Mouse (Mus musculus): ENCODE results near the gene Txn2. TPM values are rescaled to one million over a fixed set of nuclear protein-coding genes. Genes with fewer than 3 reads are reported as not detected.

Txn2 gene
- polyA plus RNA-seq, 2 experiments, result 121 to 199 TPM

- TF ChIP-seq EP300 (IDR thresholded peaks at IDR 0.05; ENCODE audit: low read depth) (no peak), CTCF (IDR thresholded peaks at IDR 0.05; ENCODE audit: low read depth) (no peak)
- ATAC-seq (ENCODE audit: insufficient read depth) (no peak; the same call in 1 of the 2 replicates), DNase-seq (ENCODE audit: low read depth in 3 of 3, low spot score in 3 of 3) (no peak)
- H3K4me1 ChIP-seq (replicated peaks; ENCODE audit: control insufficient read depth in 2 of 2, insufficient read depth in 2 of 2, low read length in 1 of 2), result peaks cover 51 to 61% of the 10 kb centered on the region in 2 experiments
- peak overlapping the region; percentile 96 to 99 for H3K4me3 ChIP-seq (ENCODE audit: insufficient read depth in 1 of 2, low read depth in 2 of 2, low read length in 2 of 2)
- peak overlapping the region; percentile 92 for H3K4me2 ChIP-seq (ENCODE audit: low read depth)
- H3K9me3 ChIP-seq (ENCODE audit: control insufficient read depth, low read length), result no peaks in the 10 kb centered on the region
- WGBS (ENCODE audit: insufficient replicate concordance), result under 1% methylated on average over 15 of the region's 15 CpGs
- H3K27me3 ChIP-seq (ENCODE audit: control insufficient read depth, insufficient read depth, low read length), result no peaks in the 10 kb centered on the region
- peaks cover 36% of the 10 kb centered on the region for H3K36me3 ChIP-seq (replicated peaks; ENCODE audit: control insufficient read depth, insufficient read depth, low read depth)
- peak overlapping the region; percentile 99 for H3K9ac ChIP-seq (replicated peaks)
- H3K27ac ChIP-seq, result peak overlapping the region; percentile 96
Measured at GRCm38 (mm10) chr15:77969940-77970469, 41.2 kb upstream of the Txn2 start.

- Histone ChIP-seq H3K27me3 (ENCODE audit: control insufficient read depth, insufficient read depth, low read length) (no peaks in the 10 kb centered on the region), H3K4me2 (ENCODE audit: low read depth) (peak overlapping the region; percentile 49), H3K9ac (replicated peaks) (peak overlapping the region; percentile 14), H3K4me3 (ENCODE audit: insufficient read depth in 1 of 2, low read depth in 2 of 2, low read length in 2 of 2) (no peak overlapping the region), H3K36me3 (replicated peaks; ENCODE audit: control insufficient read depth, insufficient read depth, low read depth) (peaks cover 85% of the 10 kb centered on the region), H3K27ac (peak overlapping the region; percentile 95), H3K4me1 (replicated peaks; ENCODE audit: control insufficient read depth in 2 of 2, insufficient read depth in 2 of 2, low read length in 1 of 2) (peaks cover 20 to 35% of the 10 kb centered on the region in 2 experiments), H3K9me3 (ENCODE audit: control insufficient read depth, low read length) (no peaks in the 10 kb centered on the region)
- DNase-seq (ENCODE audit: low read depth in 3 of 3, low spot score in 3 of 3) (peak; percentile 61 to 66 (median 64)), ATAC-seq (ENCODE audit: insufficient read depth) (peak; percentile 89)
- 19% methylated on average over 9 of the region's 9 CpGs for WGBS (ENCODE audit: insufficient replicate concordance)
- TF ChIP-seq EP300 (IDR thresholded peaks at IDR 0.05; ENCODE audit: low read depth) (peak; percentile 67), CTCF (IDR thresholded peaks at IDR 0.05; ENCODE audit: low read depth) (no peak)
Measured at GRCm38 (mm10) chr15:77965117-77965528, 36.3 kb upstream of the Txn2 start.

DNA sequence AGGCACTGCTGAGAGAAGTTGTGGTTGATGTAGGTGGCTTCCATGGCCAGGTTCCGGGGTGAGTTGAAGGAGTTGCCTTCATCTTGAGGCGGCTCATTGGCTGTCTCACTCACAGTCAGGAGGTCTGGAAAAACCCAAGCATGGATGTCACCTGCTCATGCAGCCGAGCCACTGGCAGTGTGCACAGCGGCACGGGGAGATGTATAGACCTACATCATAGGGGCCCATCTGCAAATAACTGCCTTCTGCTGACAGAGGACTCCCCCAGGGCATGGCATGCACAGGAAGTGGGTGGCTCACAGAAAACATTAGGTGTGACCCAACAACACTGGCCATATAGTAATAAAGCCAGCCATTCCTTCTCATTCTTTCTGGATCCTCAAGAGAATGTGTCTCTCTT, 33.6 kb upstream of the Txn2 start:
- no peak overlapping the region for H3K9ac ChIP-seq (replicated peaks)
- no peak overlapping the region for H3K27ac ChIP-seq
- no peaks in the 10 kb centered on the region for H3K9me3 ChIP-seq (ENCODE audit: control insufficient read depth, low read length)
- H3K27me3 ChIP-seq (ENCODE audit: control insufficient read depth, insufficient read depth, low read length), result no peaks in the 10 kb centered on the region
- 89% methylated on average over 5 of the region's 5 CpGs for WGBS (ENCODE audit: insufficient replicate concordance)
- no peak overlapping the region for H3K4me3 ChIP-seq (ENCODE audit: insufficient read depth in 1 of 2, low read depth in 2 of 2, low read length in 2 of 2)
- peaks cover 15 to 26% of the 10 kb centered on the region in 2 experiments for H3K4me1 ChIP-seq (replicated peaks; ENCODE audit: control insufficient read depth in 2 of 2, insufficient read depth in 2 of 2, low read length in 1 of 2)
- peaks cover 91% of the 10 kb centered on the region for H3K36me3 ChIP-seq (replicated peaks; ENCODE audit: control insufficient read depth, insufficient read depth, low read depth)
- no peak for TF ChIP-seq CTCF (IDR thresholded peaks at IDR 0.05; ENCODE audit: low read depth)
- TF ChIP-seq EP300 (IDR thresholded peaks at IDR 0.05; ENCODE audit: low read depth), result no peak
- no peak overlapping the region for H3K4me2 ChIP-seq (ENCODE audit: low read depth)
- ATAC-seq (ENCODE audit: insufficient read depth) (no peak), DNase-seq (ENCODE audit: low read depth in 3 of 3, low spot score in 3 of 3) (no peak)

DNA sequence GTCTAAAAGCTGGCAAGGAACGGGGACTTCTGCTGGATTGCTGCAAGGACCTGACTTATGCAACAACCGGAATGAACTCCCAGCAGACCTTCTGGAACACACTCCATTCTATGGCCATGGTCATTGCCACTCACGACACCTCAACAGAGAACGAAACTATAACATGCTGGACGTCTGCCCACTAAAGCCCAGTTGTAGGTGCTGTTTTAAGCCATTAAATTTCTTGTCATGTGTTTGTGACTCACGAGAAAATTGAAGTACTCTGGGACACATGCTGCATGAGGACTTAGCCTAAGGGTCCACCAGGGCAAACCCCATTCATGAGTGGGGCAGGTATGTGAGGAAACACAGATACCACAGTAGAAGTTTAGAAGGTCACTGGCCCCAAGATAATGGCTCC, 31.9 kb upstream of the Txn2 start:
- DNase-seq (ENCODE audit: low read depth in 3 of 3, low spot score in 3 of 3), result no peak
- H3K9ac ChIP-seq (replicated peaks), result no peak overlapping the region
- TF ChIP-seq EP300 (IDR thresholded peaks at IDR 0.05; ENCODE audit: low read depth) (no peak), CTCF (IDR thresholded peaks at IDR 0.05; ENCODE audit: low read depth) (no peak)
- peaks cover 10% of the 10 kb centered on the region for H3K27me3 ChIP-seq (ENCODE audit: control insufficient read depth, insufficient read depth, low read length)
- no peak overlapping the region for H3K4me3 ChIP-seq (ENCODE audit: insufficient read depth in 1 of 2, low read depth in 2 of 2, low read length in 2 of 2)
- peaks cover 20 to 23% of the 10 kb centered on the region in 2 experiments for H3K4me1 ChIP-seq (replicated peaks; ENCODE audit: control insufficient read depth in 2 of 2, insufficient read depth in 2 of 2, low read length in 1 of 2)
- H3K9me3 ChIP-seq (ENCODE audit: control insufficient read depth, low read length), result no peaks in the 10 kb centered on the region
- H3K36me3 ChIP-seq (replicated peaks; ENCODE audit: control insufficient read depth, insufficient read depth, low read depth), result peaks cover 73% of the 10 kb centered on the region
- WGBS (ENCODE audit: insufficient replicate concordance), result 76% methylated on average over 6 of the region's 6 CpGs
- no peak for ATAC-seq (ENCODE audit: insufficient read depth)
- no peak overlapping the region for H3K27ac ChIP-seq
- no peak overlapping the region for H3K4me2 ChIP-seq (ENCODE audit: low read depth)

DNA sequence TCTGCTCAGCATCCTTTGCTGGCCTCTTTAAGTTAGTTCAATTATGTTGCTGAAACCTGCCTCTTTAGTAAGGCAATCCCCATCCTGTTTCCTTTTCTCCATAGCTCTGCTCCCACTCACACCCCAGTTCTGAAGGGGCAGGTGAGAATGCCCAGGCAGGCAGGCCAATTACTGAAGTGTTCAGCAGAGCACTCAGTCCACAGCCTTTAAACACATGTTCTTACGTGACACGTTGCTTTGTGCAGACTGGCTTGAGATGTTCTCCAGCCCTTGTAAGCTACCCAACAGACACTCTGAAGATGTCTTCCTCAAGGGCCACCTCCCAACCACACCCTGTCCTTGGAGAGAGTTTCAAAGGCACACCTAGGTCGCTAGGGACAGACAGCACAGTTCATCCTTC, 29.3 kb upstream of the Txn2 start:
- ATAC-seq (ENCODE audit: insufficient read depth), result no peak
- no peak for TF ChIP-seq CTCF (IDR thresholded peaks at IDR 0.05; ENCODE audit: low read depth)
- no peak for TF ChIP-seq EP300 (IDR thresholded peaks at IDR 0.05; ENCODE audit: low read depth)
- H3K36me3 ChIP-seq (replicated peaks; ENCODE audit: control insufficient read depth, insufficient read depth, low read depth), result peaks cover 47% of the 10 kb centered on the region

More for the DNA sequence above, 29.3 kb upstream of the Txn2 start:
- no peak for DNase-seq (ENCODE audit: low read depth in 3 of 3, low spot score in 3 of 3)
- Histone ChIP-seq H3K4me2 (ENCODE audit: low read depth) (no peak overlapping the region), H3K9me3 (ENCODE audit: control insufficient read depth, low read length) (no peaks in the 10 kb centered on the region), H3K27ac (no peak overlapping the region), H3K9ac (replicated peaks) (no peak overlapping the region), H3K27me3 (ENCODE audit: control insufficient read depth, insufficient read depth, low read length) (peaks cover 15% of the 10 kb centered on the region), H3K4me3 (ENCODE audit: insufficient read depth in 1 of 2, low read depth in 2 of 2, low read length in 2 of 2) (no peak overlapping the region), H3K4me1 (replicated peaks; ENCODE audit: control insufficient read depth in 2 of 2, insufficient read depth in 2 of 2, low read length in 1 of 2) (peaks cover 7 to 12% of the 10 kb centered on the region in 2 experiments)
- 43% methylated on average over 3 of the region's 3 CpGs for WGBS (ENCODE audit: insufficient replicate concordance)

Measured in liver, embryonic 14.5 days (tissue).